Mouse (Mus musculus) neural tube, embryonic 11.5 days (tissue): ENCODE results near the gene Pate2. TPM values are rescaled to one million over a fixed set of nuclear protein-coding genes. Genes with fewer than 3 reads are reported as not detected.

ENCODE experiments used
- ATAC-seq: fragments of 200-750 bp; cut with Nextera tagmentation; 2 replicates; pipeline ENCODE4 v1.8.0; 2017; ENCODE audit warnings: moderate number of reproducible peaks, mild to moderate bottlenecking, moderate TSS enrichment, moderate library complexity; ENCODE audit not compliant: insufficient read depth, low FRiP score, low TSS enrichment
- DNase-seq: peaks from one replicate; pipeline ENCODE4 v3.0.0-alpha.2; 2015; ENCODE audit warnings: low spot score
- H3K27ac ChIP-seq: fragments of 300-500 bp; sonication (generic); 2 replicates; pipeline ENCODE4 v1.5.1; 2014; ENCODE audit warnings: low read depth, mild to moderate bottlenecking, low read length
- H3K27me3 ChIP-seq: fragments of 300-500 bp; sonication (generic); 2 replicates; pipeline ENCODE4 v1.6.1; 2014; ENCODE audit warnings: mild to moderate bottlenecking, low read length, mixed read lengths; ENCODE audit not compliant: control insufficient read depth, insufficient read depth
- H3K36me3 ChIP-seq: fragments of 300-500 bp; sonication (generic); 2 replicates; pipeline ENCODE4 v1.6.1; 2014; ENCODE audit warnings: mild to moderate bottlenecking, low read length, moderate library complexity, mixed read lengths; ENCODE audit not compliant: control insufficient read depth, insufficient read depth
- H3K4me1 ChIP-seq: fragments of 300-500 bp; sonication (generic); 2 replicates; pipeline ENCODE4 v1.6.1; 2014; ENCODE audit warnings: low read length, mixed read lengths; ENCODE audit not compliant: control insufficient read depth, insufficient read depth
- H3K4me2 ChIP-seq: fragments of 300-500 bp; sonication (generic); 2 replicates; pipeline ENCODE4 v1.6.1; 2014; ENCODE audit warnings: low read depth, mild to moderate bottlenecking, moderate library complexity
- H3K4me3 ChIP-seq: fragments of 300-500 bp; sonication (generic); 2 replicates; pipeline ENCODE4 v1.5.1; 2014; ENCODE audit warnings: low read depth, low read length
- H3K9ac ChIP-seq: fragments of 300-500 bp; sonication (generic); 2 replicates; pipeline ENCODE4 v1.6.1; 2014; ENCODE audit warnings: mild to moderate bottlenecking, low read length
- H3K9me3 ChIP-seq: fragments of 300-500 bp; sonication (generic); 2 replicates; pipeline ENCODE4 v1.6.1; 2016; ENCODE audit warnings: low read length; ENCODE audit not compliant: control insufficient read depth
- WGBS: fragments of 180-500 bp; shearing (Covaris S2); extraction: QIAGEN DNeasy Blood & Tissue Kit; methylation state at CpG from one replicate; pipeline ENCODE4 v1.1.7; 2014; 5-methylcytosine and 5-hydroxymethylcytosine counted together
- polyA plus RNA-seq: library from polyadenylated mRNA; unstranded; fragments of >200 nt; fragmentation: Nextera tagmentation; extraction: Ambion mirVana; gene quantifications from 2 replicates; pipeline ENCODE4 v1.2.1, GENCODE M21; 2014

Pate2 gene
- polyA plus RNA-seq, 1 experiment from 2014 or later: 0.53 TPM

GRCm38 (mm10) chr9:35564536-35565240, 5.4 kb upstream of the Pate2 start:
- Histone ChIP-seq H3K9ac (no peak overlapping the region), H3K27ac (no peak overlapping the region), H3K4me3 (no peak overlapping the region), H3K4me2 (no peak overlapping the region), H3K27me3 (no peaks in the 10 kb centered on the region), H3K4me1 (no peaks in the 10 kb centered on the region), H3K9me3 (no peaks in the 10 kb centered on the region), H3K36me3 (peaks cover 4% of the 10 kb centered on the region; the same call in 1 of the 2 replicates)
- ATAC-seq: no peak
- DNase-seq: no peak
- 96% methylated on average over 5 of the region's 5 CpGs for WGBS

- DNase-seq (no peak), ATAC-seq (no peak)
- Histone ChIP-seq H3K4me3 (no peak overlapping the region), H3K27ac (no peak overlapping the region), H3K36me3 (peaks cover 4% of the 10 kb centered on the region; the same call in 1 of the 2 replicates), H3K27me3 (no peaks in the 10 kb centered on the region), H3K4me1 (no peaks in the 10 kb centered on the region), H3K9me3 (no peaks in the 10 kb centered on the region), H3K4me2 (no peak overlapping the region), H3K9ac (no peak overlapping the region)
- WGBS: 83% methylated on average over 3 of the region's 3 CpGs
Observed at GRCm38 (mm10) chr9:35567995-35568394, 2.1 kb upstream of the Pate2 start.

- peak overlapping the region; percentile 64 for H3K9ac ChIP-seq
- WGBS: 13% methylated on average over 5 of the region's 5 CpGs
- H3K4me3 ChIP-seq: peak overlapping the region; percentile 60
- peak overlapping the region; percentile 70 for H3K4me2 ChIP-seq
- H3K27me3 ChIP-seq: 0 out of 2 replicates have a peak, but pooled peaks cover 4% of the 10 kb centered on the region
- no peaks in the 10 kb centered on the region for H3K4me1 ChIP-seq
- no peak overlapping the region for H3K27ac ChIP-seq
- ATAC-seq (peak; percentile 14; the same call in 1 of the 2 replicates), DNase-seq (no peak)
- no peaks in the 10 kb centered on the region for H3K9me3 ChIP-seq
- peaks cover 4% of the 10 kb centered on the region; the same call in 1 of the 2 replicates for H3K36me3 ChIP-seq
Observed at GRCm38 (mm10) chr9:35570663-35571062, 579 bp downstream of the Pate2 start.

- ATAC-seq: no peak
- peak overlapping the region; percentile 35; the same call in 1 of the 2 replicates for H3K9ac ChIP-seq
- 1% methylated on average over 32 of the region's 32 CpGs for WGBS
Observed at GRCm38 (mm10) chr9:35574416-35574815, 4.3 kb downstream of the Pate2 start.

GRCm38 (mm10) chr9:35587674-35588073, 17.6 kb downstream of the Pate2 start:
- Histone ChIP-seq H3K4me1 (no peaks in the 10 kb centered on the region), H3K4me3 (no peak overlapping the region), H3K9ac (no peak overlapping the region), H3K27ac (no peak overlapping the region), H3K4me2 (no peak overlapping the region), H3K36me3 (no peaks in the 10 kb centered on the region), H3K27me3 (no peaks in the 10 kb centered on the region), H3K9me3 (no peaks in the 10 kb centered on the region)
- ATAC-seq: no peak
- WGBS: 79% methylated on average over 1 of the region's 1 CpGs
- DNase-seq: no peak

More at GRCm38 (mm10) chr9:35574416-35574815, 4.3 kb downstream of the Pate2 start:
- Histone ChIP-seq H3K27ac (no peak overlapping the region), H3K4me3 (peak overlapping the region; percentile 25; the same call in 1 of the 2 replicates), H3K27me3 (0 out of 2 replicates have a peak, but pooled peaks cover 4% of the 10 kb centered on the region), H3K4me2 (peak overlapping the region; percentile 45), H3K4me1 (no peaks in the 10 kb centered on the region), H3K9me3 (no peaks in the 10 kb centered on the region), H3K36me3 (no peaks in the 10 kb centered on the region)
- peak; percentile 24 for DNase-seq

GRCm38 (mm10) chr9:35592903-35593302, 22.8 kb downstream of the Pate2 start:
- H3K27me3 ChIP-seq: no peaks in the 10 kb centered on the region
- 16% methylated on average over 2 of the region's 2 CpGs for WGBS
- ATAC-seq: no peak
- H3K4me2 ChIP-seq: no peak overlapping the region
- no peak for DNase-seq
- H3K4me3 ChIP-seq: no peak overlapping the region
- no peak overlapping the region for H3K27ac ChIP-seq
- H3K9me3 ChIP-seq: no peaks in the 10 kb centered on the region
- no peaks in the 10 kb centered on the region for H3K4me1 ChIP-seq
- no peak overlapping the region for H3K9ac ChIP-seq
- H3K36me3 ChIP-seq: no peaks in the 10 kb centered on the region

GRCm38 (mm10) chr9:35607647-35608405, 37.7 kb downstream of the Pate2 start:
- Histone ChIP-seq H3K4me2 (no peak overlapping the region), H3K9ac (no peak overlapping the region), H3K4me3 (no peak overlapping the region), H3K27me3 (no peaks in the 10 kb centered on the region), H3K9me3 (no peaks in the 10 kb centered on the region), H3K36me3 (no peaks in the 10 kb centered on the region), H3K4me1 (no peaks in the 10 kb centered on the region), H3K27ac (no peak overlapping the region)
- DNase-seq (no peak), ATAC-seq (no peak)
- WGBS: 74% methylated on average over 8 of the region's 8 CpGs

GRCm38 (mm10) chr9:35611841-35612240, 41.8 kb downstream of the Pate2 start, which contains the start of gene Pate4:
Pate4 (minus strand) TSS chr9:35611941.
- no peak within 1 kb of the TSS for H3K4me2 ChIP-seq
- 82% methylated on average over 1 of the region's 1 CpGs for WGBS
- ATAC-seq (no peak), DNase-seq (no peak)
- H3K36me3 ChIP-seq: no peaks in the 10 kb centered on the region
- H3K4me1 ChIP-seq: no peaks in the 10 kb centered on the region
- H3K9me3 ChIP-seq: no peaks in the 10 kb centered on the region
- no peak within 1 kb of the TSS for H3K4me3 ChIP-seq
- H3K9ac ChIP-seq: no peak within 1 kb of the TSS
- H3K27ac ChIP-seq: no peak within 1 kb of the TSS
- no peaks in the 10 kb centered on the region for H3K27me3 ChIP-seq
